Mouse (Mus musculus) T-cell, adult 2 months (primary cell): ENCODE results near the gene Pigu.

Experiments used
- DNase-seq: peaks from one replicate; pipeline ENCODE4 v3.0.0; 2022; ENCODE audit warnings: low spot score

Pigu gene

GRCm38 (mm10) chr2:155236362-155236992 is 120.8 kb downstream of the Pigu start, which contains the start of gene Dynlrb1:
Gene Dynlrb1, plus strand, starts transcription at chr2:155236533.
- peak; percentile 88 for DNase-seq

GRCm38 (mm10) chr2:155235746-155236361 is 121.4 kb downstream of the Pigu start:
- no peak for DNase-seq
